Mouse (Mus musculus) midbrain, embryonic 15.5 days (tissue): ENCODE measurements around the gene Smyd1. TPM values are rescaled to one million over a fixed set of nuclear protein-coding genes. Genes with fewer than 3 reads are reported as not detected.
"Not testable (repeated sequence)": the region's sequence is repeated elsewhere in the genome, so short reads cannot be mapped to it uniquely, and the experiment has no call there.

Source experiments
- ATAC-seq: fragments of 200-750 bp; cut with Nextera tagmentation; replicated peaks from 2 replicates; pipeline ENCODE4 v1.8.0; 2017; ENCODE audit warnings: moderate TSS enrichment
- H3K27ac ChIP-seq: fragments of 300-500 bp; sonication (generic); 2 replicates; pipeline ENCODE4 v1.5.1; 2015; ENCODE audit warnings: mild to moderate bottlenecking, inconsistent platforms
- H3K27me3 ChIP-seq: fragments of 300-500 bp; sonication (generic); replicated peaks from 2 replicates; pipeline ENCODE4 v1.6.1; 2015; ENCODE audit warnings: inconsistent platforms
- H3K36me3 ChIP-seq: fragments of 300-500 bp; sonication (generic); replicated peaks from 2 replicates; pipeline ENCODE4 v1.6.1; 2015; ENCODE audit warnings: inconsistent platforms
- H3K4me1 ChIP-seq: fragments of 300-500 bp; sonication (generic); 2 replicates; pipeline ENCODE4 v1.6.1; 2015; ENCODE audit warnings: inconsistent platforms
- H3K4me2 ChIP-seq: fragments of 300-500 bp; sonication (generic); 2 replicates; pipeline ENCODE4 v1.6.1; 2015; ENCODE audit warnings: inconsistent platforms, mild to moderate bottlenecking, moderate library complexity
- H3K4me3 ChIP-seq: fragments of 300-500 bp; sonication (generic); 2 replicates; pipeline ENCODE4 v1.5.1; 2015; ENCODE audit warnings: mild to moderate bottlenecking, inconsistent platforms
- H3K9ac ChIP-seq: fragments of 300-500 bp; sonication (generic); 2 replicates; pipeline ENCODE4 v1.6.1; 2015; ENCODE audit warnings: mild to moderate bottlenecking, inconsistent platforms
- H3K9me3 ChIP-seq: fragments of 300-500 bp; sonication (generic); 2 replicates; pipeline ENCODE4 v1.6.1; 2016; ENCODE audit warnings: inconsistent platforms
- WGBS: fragments of 180-500 bp; shearing (Covaris S2); methylation state at CpG from one replicate; pipeline ENCODE4 v1.1.7; 2015; ENCODE audit warnings: mixed read lengths; 5-methylcytosine and 5-hydroxymethylcytosine counted together
- polyA plus RNA-seq: library from polyadenylated mRNA; unstranded; fragments of >200 nt; fragmentation: Nextera tagmentation; extraction: Ambion mirVana; gene quantifications from 2 replicates; pipeline ENCODE4 v1.2.1, GENCODE M21; 2015

The Smyd1 gene
- polyA plus RNA-seq, 1 experiment from 2014 or later: 0.15 TPM

DNA sequence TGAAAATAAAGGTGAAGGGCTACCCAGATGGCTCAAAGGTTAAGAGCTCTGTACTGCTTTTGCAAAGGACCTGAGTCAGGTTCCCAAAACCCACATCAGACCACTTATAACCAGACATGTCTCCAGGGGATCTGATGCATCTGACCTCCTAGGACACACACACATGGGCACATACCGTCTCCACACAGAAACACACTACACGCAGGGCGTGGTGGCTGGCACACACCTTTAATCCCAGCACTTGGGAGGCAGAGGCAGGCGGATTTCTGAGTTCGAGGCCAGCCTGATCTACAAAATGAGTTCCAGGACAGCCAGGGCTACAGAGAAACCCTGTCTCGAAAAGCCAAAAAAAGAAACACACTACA is 52.4 kb downstream of the Smyd1 start:
- H3K4me3 ChIP-seq, H3K27ac ChIP-seq, H3K4me2 ChIP-seq, H3K9ac ChIP-seq, ATAC-seq, H3K9me3 ChIP-seq, H3K27me3 ChIP-seq, H3K36me3 ChIP-seq: not testable (repeated sequence)
- H3K4me1 ChIP-seq: peaks cover 18% of the 10 kb centered on the region
- 96% methylated on average over 6 of the region's 6 CpGs for WGBS

DNA sequence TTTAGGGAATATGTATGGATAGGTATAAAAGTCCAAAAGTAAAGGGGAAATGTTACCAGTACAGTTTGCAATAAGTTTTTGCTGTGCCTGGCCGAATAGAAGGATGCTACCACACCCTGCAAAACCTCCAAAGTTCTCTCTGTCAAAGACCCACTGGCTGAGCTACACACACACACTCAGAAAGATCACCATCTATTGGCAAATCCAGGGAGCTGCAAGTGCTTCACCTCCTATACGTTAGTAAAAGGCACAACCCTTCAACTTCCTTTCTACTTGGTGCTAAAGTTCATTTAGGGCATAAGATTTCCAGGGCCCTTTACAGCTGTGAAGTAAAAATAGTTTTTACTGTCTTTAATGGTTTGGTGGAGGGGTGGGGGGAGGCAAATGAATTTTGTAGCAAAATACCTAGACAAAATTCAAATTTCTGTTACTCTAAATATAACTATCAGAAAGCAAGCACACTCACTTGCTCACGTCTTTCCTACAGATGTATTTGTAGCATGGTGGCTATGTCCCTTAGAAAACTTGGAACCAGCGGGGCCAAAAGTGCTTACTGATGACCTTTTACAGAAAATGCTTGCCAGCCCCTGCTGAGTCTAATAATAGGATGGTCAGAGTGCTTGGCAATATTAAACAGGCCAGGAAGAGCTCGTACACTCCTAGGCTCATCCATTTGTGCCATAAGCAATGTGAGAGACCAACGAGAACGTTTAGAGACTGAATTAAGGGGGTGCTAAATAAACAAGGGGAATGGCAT is 52.9 kb downstream of the Smyd1 start:
- H3K36me3 ChIP-seq: no peaks in the 10 kb centered on the region
- H3K4me2 ChIP-seq: no peak overlapping the region
- no peaks in the 10 kb centered on the region for H3K9me3 ChIP-seq
- WGBS: 62% methylated on average over 7 of the region's 7 CpGs
- H3K27ac ChIP-seq: no peak overlapping the region
- ATAC-seq: no peak
- no peak overlapping the region for H3K9ac ChIP-seq
- no peaks in the 10 kb centered on the region for H3K27me3 ChIP-seq
- H3K4me3 ChIP-seq: no peak overlapping the region
- H3K4me1 ChIP-seq: peaks cover 18% of the 10 kb centered on the region

DNA sequence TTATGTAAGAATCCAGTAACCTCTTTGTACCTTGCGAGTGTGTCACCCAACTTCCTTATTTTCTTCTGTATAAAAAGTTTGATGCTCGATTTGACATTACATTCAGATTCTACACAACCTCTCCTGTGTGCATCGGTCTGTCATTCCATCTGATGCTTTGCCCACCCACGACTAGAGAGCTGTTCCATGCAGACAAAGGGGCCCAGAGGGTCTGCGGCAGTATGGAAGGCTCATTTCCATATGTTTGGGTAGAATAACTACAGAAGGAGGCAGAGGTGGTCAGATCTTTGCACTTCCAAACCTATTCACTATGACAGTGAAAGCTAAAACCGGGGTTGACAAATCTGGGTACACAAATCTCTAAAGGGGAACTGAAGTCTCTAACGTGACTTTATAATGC is 54.4 kb downstream of the Smyd1 start:
- not testable (repeated sequence) for H3K36me3 ChIP-seq, H3K27me3 ChIP-seq, H3K4me2 ChIP-seq, H3K27ac ChIP-seq, ATAC-seq, H3K9me3 ChIP-seq, H3K4me3 ChIP-seq, H3K9ac ChIP-seq
- peaks cover 13% of the 10 kb centered on the region for H3K4me1 ChIP-seq
- 55% methylated on average over 7 of the region's 7 CpGs for WGBS

DNA sequence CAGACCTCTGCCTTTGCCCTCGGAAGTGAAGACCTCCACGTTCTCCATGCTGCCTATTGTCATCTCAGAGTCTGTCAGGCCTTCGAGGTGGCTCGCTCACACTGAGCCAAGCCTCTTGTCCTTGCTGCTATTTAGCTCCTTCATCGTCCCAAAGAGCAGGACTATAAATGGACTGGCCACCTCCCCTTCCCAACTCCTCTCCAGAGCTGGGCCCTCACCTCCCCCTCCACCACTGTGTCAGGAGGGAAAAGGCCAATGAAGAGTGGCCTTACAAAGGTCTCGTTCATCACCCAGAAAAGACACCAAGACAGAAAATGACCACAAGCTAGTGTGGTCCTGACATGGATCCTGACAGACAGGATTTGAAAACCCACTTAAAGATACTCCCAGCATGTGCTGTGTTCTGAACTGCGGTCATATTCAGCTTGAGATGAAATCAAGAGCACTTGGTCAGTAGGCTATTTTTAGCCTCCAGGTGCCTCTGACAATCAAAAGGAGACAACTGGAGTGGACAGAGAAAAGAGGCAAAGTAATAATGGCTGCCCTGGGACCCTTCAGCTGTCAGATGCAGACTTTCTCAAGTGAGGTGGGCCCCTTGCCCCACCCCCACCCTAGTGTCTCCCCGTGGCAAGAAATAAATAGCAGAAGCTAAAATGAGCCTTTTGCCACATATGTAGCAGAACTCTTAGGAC is 59.7 kb downstream of the Smyd1 start:
- Histone ChIP-seq H3K9me3 (no peaks in the 10 kb centered on the region), H3K27me3 (no peaks in the 10 kb centered on the region), H3K9ac (no peak overlapping the region), H3K36me3 (no peaks in the 10 kb centered on the region), H3K4me1 (no peaks in the 10 kb centered on the region), H3K27ac (no peak overlapping the region), H3K4me2 (no peak overlapping the region), H3K4me3 (no peak overlapping the region)
- no peak for ATAC-seq
- WGBS: 82% methylated on average over 8 of the region's 8 CpGs

DNA sequence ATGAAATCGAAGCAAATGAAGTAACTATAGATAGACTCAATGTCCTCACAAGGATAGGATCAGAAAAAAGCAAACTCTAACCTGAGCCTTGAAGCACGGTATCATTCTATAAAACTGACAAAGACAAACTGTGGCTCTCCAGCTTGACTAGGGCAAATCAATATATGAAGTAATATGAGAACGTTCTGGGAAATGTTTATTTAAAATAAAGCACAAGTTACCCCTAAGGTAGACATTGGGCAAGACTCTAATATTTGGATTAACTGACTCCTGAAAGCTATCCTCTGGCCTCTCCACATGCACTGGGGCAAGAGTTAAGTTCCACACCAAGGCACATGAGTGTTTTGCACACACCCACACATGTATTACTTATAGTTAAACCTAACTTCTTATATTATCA is 61.0 kb downstream of the Smyd1 start:
- WGBS: 89% methylated on average over 3 of the region's 3 CpGs

DNA sequence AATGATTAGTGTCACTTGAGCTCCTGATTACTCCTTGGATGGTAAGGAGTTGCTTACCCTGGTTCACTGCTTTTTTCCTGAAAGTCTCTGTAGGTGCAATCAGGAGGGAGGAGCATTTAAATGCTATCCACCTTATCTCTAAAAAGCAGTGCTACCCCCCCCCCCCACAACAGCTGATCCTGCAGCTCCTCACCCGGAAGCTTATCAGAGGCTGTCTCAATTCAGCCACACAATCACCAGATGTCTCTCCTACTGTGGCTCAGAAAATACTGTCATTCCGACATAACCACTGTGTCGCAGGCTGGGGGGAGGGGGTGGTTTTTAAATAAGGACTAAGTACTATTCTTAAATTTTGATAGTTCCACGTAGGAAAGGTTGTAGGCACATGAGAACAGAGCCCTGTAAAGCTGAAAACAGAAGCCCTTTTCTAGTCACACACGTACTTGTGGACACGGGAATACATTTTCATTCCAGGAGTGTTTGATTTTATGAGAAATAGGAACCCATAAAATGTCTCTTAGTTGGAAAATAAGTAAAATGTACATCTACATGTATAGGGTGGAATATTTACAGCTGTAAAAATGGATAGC is 61.9 kb downstream of the Smyd1 start:
- ATAC-seq: no peak
- Histone ChIP-seq H3K9me3 (no peaks in the 10 kb centered on the region), H3K4me3 (no peak overlapping the region), H3K27ac (no peak overlapping the region), H3K27me3 (no peaks in the 10 kb centered on the region), H3K36me3 (no peaks in the 10 kb centered on the region), H3K4me2 (no peak overlapping the region), H3K9ac (no peak overlapping the region), H3K4me1 (no peaks in the 10 kb centered on the region)
- 65% methylated on average over 6 of the region's 6 CpGs for WGBS

More for the DNA sequence above, 61.0 kb downstream of the Smyd1 start:
- H3K4me1 ChIP-seq: no peaks in the 10 kb centered on the region
- no peak overlapping the region for H3K27ac ChIP-seq
- H3K4me2 ChIP-seq: no peak overlapping the region
- no peaks in the 10 kb centered on the region for H3K36me3 ChIP-seq
- no peak overlapping the region for H3K4me3 ChIP-seq
- no peaks in the 10 kb centered on the region for H3K9me3 ChIP-seq
- no peak overlapping the region for H3K9ac ChIP-seq
- no peak for ATAC-seq
- no peaks in the 10 kb centered on the region for H3K27me3 ChIP-seq

DNA sequence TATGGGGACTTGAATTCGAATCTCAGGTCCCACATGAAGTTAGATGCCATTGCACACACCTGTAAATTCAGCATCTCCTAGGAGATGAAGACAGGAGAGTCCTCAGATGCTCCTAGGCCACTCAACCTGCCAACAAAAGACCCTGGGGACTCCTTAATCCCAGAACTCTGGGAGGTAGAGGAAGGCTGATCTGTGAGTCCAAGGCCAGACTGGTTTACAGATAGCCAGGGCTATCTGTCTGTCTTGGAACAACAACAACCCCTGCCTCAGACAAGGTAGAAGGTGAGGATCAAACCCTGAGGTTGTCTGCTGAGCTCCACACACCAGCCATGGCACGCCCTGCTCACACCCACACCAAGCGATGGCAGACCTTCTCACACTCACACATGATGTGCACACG is 62.9 kb downstream of the Smyd1 start:
- Histone ChIP-seq H3K27me3 (no peaks in the 10 kb centered on the region), H3K9ac (no peak overlapping the region), H3K4me2 (no peak overlapping the region), H3K4me3 (no peak overlapping the region), H3K4me1 (no peaks in the 10 kb centered on the region), H3K9me3 (no peaks in the 10 kb centered on the region), H3K27ac (no peak overlapping the region), H3K36me3 (no peaks in the 10 kb centered on the region)
- no peak for ATAC-seq
- 88% methylated on average over 4 of the region's 4 CpGs for WGBS

DNA sequence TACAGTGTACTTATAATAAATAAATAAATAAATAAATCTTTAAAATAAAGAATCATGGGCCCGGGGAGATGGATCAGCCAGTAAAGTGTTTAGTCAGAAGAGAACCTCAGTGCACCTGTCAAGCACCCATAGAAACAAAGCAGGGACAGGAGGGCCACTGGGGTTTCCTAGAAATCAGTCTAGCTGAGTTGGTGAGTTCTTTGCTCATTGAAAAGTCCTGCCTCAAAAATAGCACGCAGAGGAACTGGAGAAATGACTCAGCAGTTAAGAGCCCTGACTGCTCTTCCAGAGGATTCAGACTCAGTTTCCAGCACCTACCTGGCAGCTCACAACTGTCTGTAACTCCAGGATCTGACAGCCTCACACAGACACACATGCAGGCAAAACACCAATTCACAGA is 63.5 kb downstream of the Smyd1 start:
- H3K9ac ChIP-seq: no peak overlapping the region
- no peak overlapping the region for H3K4me3 ChIP-seq
- no peak for ATAC-seq
- H3K27ac ChIP-seq: no peak overlapping the region
- WGBS: 90% methylated on average over 2 of the region's 2 CpGs
- no peaks in the 10 kb centered on the region for H3K27me3 ChIP-seq
- H3K36me3 ChIP-seq: no peaks in the 10 kb centered on the region
- no peak overlapping the region for H3K4me2 ChIP-seq
- H3K9me3 ChIP-seq: no peaks in the 10 kb centered on the region
- H3K4me1 ChIP-seq: no peaks in the 10 kb centered on the region

DNA sequence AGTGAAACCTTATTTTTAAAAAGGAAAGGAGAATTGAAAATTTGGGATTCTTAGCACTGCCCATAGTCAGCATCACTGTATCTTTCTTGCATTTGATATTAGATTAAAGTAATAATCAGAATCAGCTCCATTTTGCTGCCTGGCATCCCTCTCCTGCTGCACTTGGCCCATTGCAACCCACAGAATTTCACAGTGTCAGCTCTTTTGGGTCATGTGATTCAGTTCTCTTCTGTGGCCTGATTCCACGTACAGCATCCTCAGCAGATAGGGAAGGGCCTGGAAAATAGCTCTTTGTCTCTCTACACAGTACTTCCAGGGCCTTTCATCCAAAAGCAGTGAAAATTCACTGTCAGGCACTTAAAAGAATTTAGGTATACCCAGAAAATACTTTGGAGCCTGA is 64.7 kb downstream of the Smyd1 start:
- Histone ChIP-seq H3K36me3 (no peaks in the 10 kb centered on the region), H3K9ac (no peak overlapping the region), H3K27me3 (no peaks in the 10 kb centered on the region), H3K9me3 (no peaks in the 10 kb centered on the region), H3K4me2 (no peak overlapping the region), H3K4me3 (no peak overlapping the region), H3K4me1 (no peaks in the 10 kb centered on the region), H3K27ac (no peak overlapping the region)
- WGBS: 46% methylated on average over 1 of the region's 1 CpGs
- ATAC-seq: no peak

DNA sequence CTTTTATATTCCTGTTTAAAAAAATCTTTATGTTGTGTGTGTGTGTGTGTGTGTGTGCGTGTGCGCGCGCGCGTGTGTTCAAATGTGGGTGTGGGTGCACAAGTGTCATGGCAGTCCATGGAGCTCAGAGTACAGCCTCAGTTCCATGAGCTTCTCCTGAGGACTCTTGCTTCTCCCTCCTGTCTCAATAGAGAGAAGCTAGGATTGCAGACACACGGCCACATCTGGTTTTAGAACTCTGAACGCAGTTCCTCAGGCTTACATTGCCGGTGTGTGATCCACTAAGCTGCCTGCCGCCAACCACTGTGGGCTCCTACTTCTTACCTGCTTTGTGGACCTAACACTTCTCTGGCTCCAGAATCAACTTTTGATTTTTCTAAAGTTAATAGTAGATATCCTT is 65.9 kb downstream of the Smyd1 start:
- Histone ChIP-seq H3K27ac (no peak overlapping the region), H3K4me2 (no peak overlapping the region), H3K4me3 (no peak overlapping the region), H3K36me3 (no peaks in the 10 kb centered on the region), H3K27me3 (no peaks in the 10 kb centered on the region), H3K4me1 (no peaks in the 10 kb centered on the region), H3K9ac (no peak overlapping the region), H3K9me3 (no peaks in the 10 kb centered on the region)
- 95% methylated on average over 10 of the region's 10 CpGs for WGBS
- no peak for ATAC-seq

DNA sequence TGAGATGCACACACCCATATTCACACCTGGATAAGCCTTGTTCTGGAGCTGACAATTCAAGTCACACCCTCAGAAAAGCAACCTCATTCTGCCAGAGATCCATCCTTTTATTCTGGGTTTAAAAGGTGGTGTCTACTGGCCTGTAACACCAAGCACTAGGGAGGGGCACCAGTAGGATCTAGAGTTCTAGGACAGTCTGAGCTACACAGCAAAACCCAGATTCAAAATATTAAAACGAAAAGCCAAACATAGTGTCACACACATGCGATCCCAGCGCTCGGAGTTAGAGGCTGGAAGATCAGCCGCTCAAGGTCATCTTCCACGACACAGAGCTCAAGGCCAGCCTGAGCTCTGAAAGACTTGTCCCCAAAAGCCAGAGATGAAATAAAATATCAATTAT is 67.6 kb downstream of the Smyd1 start:
- H3K27me3 ChIP-seq: no peaks in the 10 kb centered on the region
- H3K4me3 ChIP-seq: no peak overlapping the region
- no peaks in the 10 kb centered on the region for H3K4me1 ChIP-seq
- H3K4me2 ChIP-seq: no peak overlapping the region
- H3K9me3 ChIP-seq: no peaks in the 10 kb centered on the region
- WGBS: 90% methylated on average over 6 of the region's 6 CpGs
- H3K27ac ChIP-seq: no peak overlapping the region
- H3K36me3 ChIP-seq: no peaks in the 10 kb centered on the region
- no peak for ATAC-seq
- H3K9ac ChIP-seq: no peak overlapping the region

DNA sequence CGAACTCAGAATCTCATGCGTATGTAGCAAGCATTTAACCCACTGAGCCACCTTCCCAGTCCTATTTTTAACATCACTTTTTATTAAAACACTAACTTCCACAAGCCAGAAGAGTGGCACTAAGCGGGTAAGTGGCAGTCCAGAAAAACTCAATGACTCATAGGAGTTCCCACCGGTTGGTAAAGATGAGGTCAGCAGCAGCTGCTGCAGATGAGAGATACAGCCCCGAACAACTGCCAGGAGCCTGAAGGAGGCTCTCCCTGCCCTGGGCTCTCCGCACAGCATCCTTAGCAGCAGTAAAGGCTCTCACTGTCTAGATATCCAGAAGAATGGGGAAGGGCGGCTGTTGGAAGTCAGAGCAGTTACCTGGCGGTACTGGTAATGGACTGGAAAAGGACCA is 71.1 kb downstream of the Smyd1 start:
- H3K9ac ChIP-seq: no peak overlapping the region
- no peak overlapping the region for H3K4me2 ChIP-seq
- H3K27me3 ChIP-seq: no peaks in the 10 kb centered on the region
- H3K4me3 ChIP-seq: no peak overlapping the region
- no peaks in the 10 kb centered on the region for H3K9me3 ChIP-seq
- no peak overlapping the region for H3K27ac ChIP-seq
- no peak for ATAC-seq
- H3K4me1 ChIP-seq: no peaks in the 10 kb centered on the region
- no peaks in the 10 kb centered on the region for H3K36me3 ChIP-seq
- 91% methylated on average over 8 of the region's 8 CpGs for WGBS

DNA sequence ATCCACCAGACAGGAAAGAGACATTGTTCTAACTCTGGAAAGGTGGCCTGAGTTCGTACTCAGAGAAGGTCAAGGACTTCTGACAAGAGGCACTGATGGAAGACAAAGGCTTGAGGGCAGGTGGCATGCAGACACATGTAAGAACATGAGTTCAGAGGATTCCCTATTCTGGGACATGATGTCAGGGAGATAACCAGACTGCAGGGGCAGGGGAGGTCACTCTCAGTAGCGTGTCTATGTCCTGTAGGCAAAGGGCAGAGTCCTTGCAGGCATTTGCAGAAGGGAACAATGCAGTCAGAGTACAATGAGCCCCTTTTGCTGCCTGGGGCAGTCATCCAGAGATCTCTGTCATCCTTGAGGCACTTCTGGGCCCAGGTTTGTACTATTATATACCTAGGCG is 72.4 kb downstream of the Smyd1 start:
- Histone ChIP-seq H3K27ac (no peak overlapping the region), H3K27me3 (no peaks in the 10 kb centered on the region), H3K9ac (no peak overlapping the region), H3K9me3 (no peaks in the 10 kb centered on the region), H3K4me2 (no peak overlapping the region), H3K4me3 (no peak overlapping the region), H3K36me3 (no peaks in the 10 kb centered on the region), H3K4me1 (no peaks in the 10 kb centered on the region)
- 75% methylated on average over 3 of the region's 3 CpGs for WGBS
- ATAC-seq: no peak
